Mouse (Mus musculus) layer of hippocampus, adult 2 months (tissue): ENCODE results near the gene Fam198a. TPM values are rescaled to one million over a fixed set of nuclear protein-coding genes. Genes with fewer than 3 reads are reported as not detected.

Source experiments
- DNase-seq, 2 experiments: peaks; one replicate each; pipeline ENCODE4 v3.0.0; 2022; ENCODE audit warnings: low spot score in 2 of 2
- H3K27ac ChIP-seq: fragments of 200-600 bp; 2 replicates; pipeline ENCODE4 v1.8.1; 2022
- H3K4me3 ChIP-seq: fragments of 200-600 bp; 2 replicates; pipeline ENCODE4 v1.8.1; 2022; ENCODE audit warnings: mild to moderate bottlenecking
- CTCF ChIP-seq: fragments of 200-600 bp; conservative IDR thresholded peaks from 2 replicates; pipeline ENCODE4 v1.8.1; 2022; ENCODE audit warnings: antibody characterized with exemption, mild to moderate bottlenecking, moderate library complexity
- total RNA-seq, 2 experiments: library from RNA; stranded (reverse); gene quantifications; 2 replicates each; pipeline ENCODE4 v1.2.3; 2021

The Fam198a gene
- total RNA-seq, 2 experiments from 2014 or later, result 6.7 to 9.1 TPM

- H3K4me3 ChIP-seq, result peak overlapping the region; percentile 74
- no peak for TF ChIP-seq CTCF
- no peak for DNase-seq
- H3K27ac ChIP-seq, result peak overlapping the region; percentile 90; the same call in 1 of the 2 replicates
Observed at GRCm38 (mm10) chr9:121995077-121995476, 44.3 kb downstream of the Fam198a start.

- peak overlapping the region; percentile 74 for H3K4me3 ChIP-seq
- DNase-seq, result peak; percentile 86 to 93
- peak overlapping the region; percentile 90 for H3K27ac ChIP-seq
- peak; percentile 37 for TF ChIP-seq CTCF
Observed at GRCm38 (mm10) chr9:121995508-121996131, 44.8 kb downstream of the Fam198a start.

- Histone ChIP-seq H3K27ac (0 out of 2 replicates have a peak within 1 kb of the TSS, but pooled peaks have one; percentile 90), H3K4me3 (peak within 1 kb of the TSS; percentile 74)
- DNase-seq, result no peak
- no peak for TF ChIP-seq CTCF
Observed at GRCm38 (mm10) chr9:121997010-121997409, 46.2 kb downstream of the Fam198a start, which contains the start of gene Pomgnt2. Pomgnt2 (minus strand) TSS chr9:121997110.

- DNase-seq, result no peak
- Histone ChIP-seq H3K4me3 (no peak overlapping the region), H3K27ac (no peak overlapping the region)
- no peak for TF ChIP-seq CTCF
Observed at GRCm38 (mm10) chr9:121997978-121998377, 47.2 kb downstream of the Fam198a start.

GRCm38 (mm10) chr9:122006175-122006574, 55.4 kb downstream of the Fam198a start:
- Histone ChIP-seq H3K27ac (peak overlapping the region; percentile 61; the same call in 1 of the 2 replicates), H3K4me3 (no peak overlapping the region)
- no peak for DNase-seq
- no peak for TF ChIP-seq CTCF

- Histone ChIP-seq H3K27ac (peak overlapping the region; percentile 61), H3K4me3 (no peak overlapping the region)
- DNase-seq, result no peak
- TF ChIP-seq CTCF, result no peak
Observed at GRCm38 (mm10) chr9:122006609-122007008, 55.8 kb downstream of the Fam198a start.

GRCm38 (mm10) chr9:122008876-122009275, 58.1 kb downstream of the Fam198a start:
- DNase-seq, result no peak

GRCm38 (mm10) chr9:122010751-122011150, 60.0 kb downstream of the Fam198a start:
- no peak for TF ChIP-seq CTCF
- no peak overlapping the region for H3K27ac ChIP-seq
- H3K4me3 ChIP-seq, result no peak overlapping the region
- no peak for DNase-seq

More at GRCm38 (mm10) chr9:122008876-122009275, 58.1 kb downstream of the Fam198a start:
- Histone ChIP-seq H3K4me3 (no peak overlapping the region), H3K27ac (no peak overlapping the region)
- no peak for TF ChIP-seq CTCF

GRCm38 (mm10) chr9:122012816-122013215, 62.0 kb downstream of the Fam198a start:
- Histone ChIP-seq H3K4me3 (no peak overlapping the region), H3K27ac (no peak overlapping the region)
- peak; percentile 37 to 44 for DNase-seq
- TF ChIP-seq CTCF, result no peak

GRCm38 (mm10) chr9:122013629-122014028, 62.8 kb downstream of the Fam198a start:
- DNase-seq, result no peak
- no peak overlapping the region for H3K4me3 ChIP-seq
- no peak overlapping the region for H3K27ac ChIP-seq
- TF ChIP-seq CTCF, result no peak

- DNase-seq, result peak; percentile 42 to 86
- TF ChIP-seq CTCF, result peak; percentile 90
- Histone ChIP-seq H3K4me3 (no peak overlapping the region), H3K27ac (no peak overlapping the region)
Observed at GRCm38 (mm10) chr9:122014241-122014667, 63.5 kb downstream of the Fam198a start.

GRCm38 (mm10) chr9:122018079-122018478, 67.3 kb downstream of the Fam198a start:
- DNase-seq, result no peak
- Histone ChIP-seq H3K4me3 (no peak overlapping the region), H3K27ac (no peak overlapping the region)
- no peak for TF ChIP-seq CTCF

- TF ChIP-seq CTCF, result peak; percentile 82
- H3K27ac ChIP-seq, result peak overlapping the region; percentile 32; the same call in 1 of the 2 replicates
- peak; percentile 54 to 66 for DNase-seq
- no peak overlapping the region for H3K4me3 ChIP-seq
Observed at GRCm38 (mm10) chr9:122018782-122019395, 68.1 kb downstream of the Fam198a start.
